Mouse (Mus musculus) hindbrain, embryonic 10.5 days (tissue): ENCODE measurements at regions not wholly inside any gene's neighbourhood (a gene's known extent, or its start where the extent isn't known, plus 50 kb on each side); places are given as distances from the start of the nearest gene placed in this dataset.

ENCODE experiments used
- DNase-seq: peaks from one replicate; pipeline ENCODE4 v3.0.0-alpha.2; 2017; ENCODE audit warnings: low spot score
- H3K27ac ChIP-seq: fragments of 300-500 bp; sonication (generic); 2 replicates; pipeline ENCODE4 v1.5.1; 2016; ENCODE audit warnings: mild to moderate bottlenecking, moderate library complexity
- H3K27me3 ChIP-seq: fragments of 300-500 bp; sonication (generic); 2 replicates; pipeline ENCODE4 v1.6.1; 2016; ENCODE audit warnings: mild to moderate bottlenecking; ENCODE audit not compliant: poor library complexity, insufficient read depth, severe bottlenecking
- H3K36me3 ChIP-seq: fragments of 300-500 bp; sonication (generic); 2 replicates; pipeline ENCODE4 v1.6.1; 2016; ENCODE audit warnings: mild to moderate bottlenecking, moderate library complexity
- H3K4me1 ChIP-seq: fragments of 300-500 bp; sonication (generic); replicated peaks from 2 replicates; pipeline ENCODE4 v1.6.1; 2016; ENCODE audit warnings: mild to moderate bottlenecking
- H3K4me3 ChIP-seq: fragments of 300-500 bp; sonication (generic); 2 replicates; pipeline ENCODE4 v1.5.1; 2016; ENCODE audit warnings: mild to moderate bottlenecking, moderate library complexity
- H3K9me3 ChIP-seq: fragments of 300-500 bp; sonication (generic); 2 replicates; pipeline ENCODE4 v1.6.1; 2016; ENCODE audit warnings: mild to moderate bottlenecking, moderate library complexity
- WGBS: fragments of 180-500 bp; shearing (Covaris S2); methylation state at CpG from one replicate; pipeline ENCODE4 v1.1.7; 2016; 5-methylcytosine and 5-hydroxymethylcytosine counted together

GRCm38 (mm10) chr13:11347787-11348501 lies 758.8 kb downstream of the Ryr2 start:
- no peaks in the 10 kb centered on the region for H3K9me3 ChIP-seq
- H3K27ac ChIP-seq = no peak overlapping the region
- no peaks in the 10 kb centered on the region for H3K36me3 ChIP-seq
- H3K27me3 ChIP-seq = no peaks in the 10 kb centered on the region
- 83% methylated on average over 6 of the region's 6 CpGs for WGBS
- no peaks in the 10 kb centered on the region for H3K4me1 ChIP-seq
- no peak for DNase-seq
- no peak overlapping the region for H3K4me3 ChIP-seq

- WGBS = 93% methylated on average over 2 of the region's 2 CpGs
- Histone ChIP-seq H3K36me3 (no peaks in the 10 kb centered on the region), H3K27ac (no peak overlapping the region), H3K9me3 (no peaks in the 10 kb centered on the region), H3K4me3 (no peak overlapping the region), H3K4me1 (no peaks in the 10 kb centered on the region), H3K27me3 (no peaks in the 10 kb centered on the region)
- DNase-seq = no peak
Observed at GRCm38 (mm10) chr13:11344500-11344899, 762.2 kb downstream of the Ryr2 start.

- Histone ChIP-seq H3K36me3 (no peaks in the 10 kb centered on the region), H3K27me3 (no peaks in the 10 kb centered on the region), H3K27ac (no peak overlapping the region), H3K9me3 (no peaks in the 10 kb centered on the region), H3K4me3 (no peak overlapping the region), H3K4me1 (no peaks in the 10 kb centered on the region)
- DNase-seq = no peak
- 77% methylated on average over 9 of the region's 9 CpGs for WGBS
Observed at GRCm38 (mm10) chr13:11338297-11338616, 768.5 kb downstream of the Ryr2 start.

DNA sequence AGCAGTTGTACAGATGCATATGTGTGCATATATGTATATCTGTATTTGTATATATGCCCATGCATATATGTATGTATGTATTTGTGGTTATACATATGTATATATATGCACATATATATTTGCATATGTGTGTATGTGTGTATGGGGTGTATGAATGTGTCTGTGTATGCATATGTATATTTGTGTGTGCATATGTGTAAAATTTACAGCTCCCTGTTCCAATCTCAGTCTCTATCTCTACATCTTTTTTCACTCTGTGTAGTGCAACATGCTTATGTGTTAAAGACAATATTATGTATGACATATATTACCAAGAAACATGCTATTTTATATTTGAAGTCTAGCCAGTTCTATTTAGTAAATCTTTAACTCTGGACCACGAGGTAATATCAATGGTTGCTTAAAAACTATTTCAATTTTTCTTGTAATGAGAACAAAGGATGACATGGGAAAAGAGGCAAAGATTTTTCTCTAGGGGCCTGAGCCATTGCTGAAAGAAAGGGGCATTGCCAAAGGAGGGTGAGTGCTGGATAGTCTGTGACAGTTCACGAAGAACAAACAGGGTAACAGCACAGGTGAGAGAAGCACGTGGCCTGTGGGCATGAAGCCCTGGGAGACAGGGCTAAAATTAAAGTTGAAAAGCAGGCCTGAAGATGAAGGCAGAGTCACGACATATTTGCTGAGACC lies 769.0 kb downstream of the Ryr2 start:
- H3K4me3 ChIP-seq = no peak overlapping the region
- H3K27ac ChIP-seq = no peak overlapping the region
- no peaks in the 10 kb centered on the region for H3K4me1 ChIP-seq
- DNase-seq = no peak
- H3K27me3 ChIP-seq = no peaks in the 10 kb centered on the region
- H3K9me3 ChIP-seq = no peaks in the 10 kb centered on the region
- WGBS = 70% methylated on average over 4 of the region's 4 CpGs
- no peaks in the 10 kb centered on the region for H3K36me3 ChIP-seq

DNA sequence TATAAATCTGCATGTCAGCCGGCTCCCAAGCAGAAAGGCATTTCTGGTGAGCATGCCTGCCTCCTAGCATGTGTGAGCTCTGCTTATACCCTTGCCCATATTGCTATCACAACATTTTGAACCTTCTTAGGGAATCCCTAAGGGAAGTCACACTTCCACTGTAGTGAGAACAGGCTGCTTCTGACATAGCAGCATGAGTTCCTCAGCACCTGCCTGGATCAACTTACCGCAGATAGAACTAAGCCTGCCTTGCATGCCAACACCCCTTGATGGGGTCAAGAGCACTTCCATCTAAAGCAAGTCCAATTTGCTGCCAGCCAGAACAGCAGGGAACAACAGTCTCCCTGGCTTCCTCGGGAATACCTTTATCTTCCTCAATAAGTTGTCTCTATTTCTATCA lies 769.8 kb downstream of the Ryr2 start:
- no peak overlapping the region for H3K27ac ChIP-seq
- 86% methylated on average over 3 of the region's 3 CpGs for WGBS

GRCm38 (mm10) chr13:11331991-11332390 lies 774.8 kb downstream of the Ryr2 start:
- whole genome bisulfite sequencing = 89% methylated on average over 4 of the region's 4 CpGs
- H3K9me3 ChIP-seq = no peaks in the 10 kb centered on the region
- no peaks in the 10 kb centered on the region for H3K27me3 ChIP-seq
- H3K4me1 ChIP-seq = no peaks in the 10 kb centered on the region
- H3K27ac ChIP-seq = no peak overlapping the region
- no peak for DNase-seq
- H3K36me3 ChIP-seq = no peaks in the 10 kb centered on the region
- no peak overlapping the region for H3K4me3 ChIP-seq

More for the DNA sequence above, 769.8 kb downstream of the Ryr2 start:
- Histone ChIP-seq H3K4me1 (no peaks in the 10 kb centered on the region), H3K36me3 (no peaks in the 10 kb centered on the region), H3K4me3 (no peak overlapping the region), H3K27me3 (no peaks in the 10 kb centered on the region), H3K9me3 (no peaks in the 10 kb centered on the region)
- DNase-seq = no peak

DNA sequence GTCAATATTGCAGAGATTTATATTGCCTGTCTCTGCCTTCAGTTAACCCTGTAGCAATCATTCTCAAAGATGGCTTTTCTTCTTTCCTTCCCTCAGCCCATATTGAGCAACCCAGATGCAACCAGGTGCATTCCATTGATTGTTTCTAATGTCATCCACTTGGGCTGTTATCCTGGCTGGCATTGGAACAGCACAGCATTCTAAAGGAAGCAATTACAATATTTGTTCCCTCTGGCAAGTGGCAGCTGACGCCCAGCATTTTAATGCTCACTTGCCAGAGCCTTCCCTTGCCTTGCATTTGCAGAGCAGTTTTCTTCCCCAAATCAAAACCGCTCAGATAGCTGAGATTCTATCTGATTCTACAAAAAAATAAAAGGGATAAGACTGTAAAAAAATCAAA lies 798.0 kb downstream of the Ryr2 start:
- Histone ChIP-seq H3K9me3 (peaks cover 6% of the 10 kb centered on the region; the same call in 1 of the 2 replicates), H3K4me3 (no peak overlapping the region), H3K27me3 (no peaks in the 10 kb centered on the region), H3K4me1 (0 out of 2 replicates have a peak, but pooled peaks cover 3% of the 10 kb centered on the region), H3K27ac (no peak overlapping the region), H3K36me3 (no peaks in the 10 kb centered on the region)
- no peak for DNase-seq
- 83% methylated on average over 2 of the region's 2 CpGs for WGBS

DNA sequence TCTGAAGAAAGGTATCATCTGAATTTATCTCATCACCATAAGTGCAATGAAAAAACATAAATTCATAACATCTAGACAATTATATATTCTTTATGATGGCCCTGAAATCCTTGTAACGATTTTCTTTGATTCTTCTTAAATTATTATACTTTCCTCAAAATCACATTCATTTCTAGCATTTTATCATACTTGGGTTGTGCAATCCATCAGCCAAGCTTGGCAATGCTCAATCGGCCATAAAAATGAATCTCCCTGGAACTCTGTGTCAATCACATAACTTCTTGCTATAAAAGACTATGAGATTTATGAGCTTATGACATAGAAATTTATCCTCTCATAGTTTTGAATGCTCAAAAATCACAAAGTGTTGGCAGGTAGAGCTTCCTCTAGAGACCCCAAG lies 811.3 kb downstream of the Ryr2 start:
- Histone ChIP-seq H3K36me3 (no peaks in the 10 kb centered on the region), H3K9me3 (no peaks in the 10 kb centered on the region), H3K4me3 (no peak overlapping the region), H3K27me3 (no peaks in the 10 kb centered on the region), H3K27ac (no peak overlapping the region), H3K4me1 (no peaks in the 10 kb centered on the region)
- no peak for DNase-seq
- 93% methylated on average over 2 of the region's 2 CpGs for WGBS

GRCm38 (mm10) chr13:11294689-11295088 lies 812.1 kb downstream of the Ryr2 start:
- H3K27me3 ChIP-seq = no peaks in the 10 kb centered on the region
- no peak overlapping the region for H3K4me3 ChIP-seq
- no peaks in the 10 kb centered on the region for H3K4me1 ChIP-seq
- WGBS = 88% methylated on average over 1 of the region's 1 CpGs
- H3K9me3 ChIP-seq = no peaks in the 10 kb centered on the region
- no peak overlapping the region for H3K27ac ChIP-seq
- no peak for DNase-seq
- no peaks in the 10 kb centered on the region for H3K36me3 ChIP-seq

DNA sequence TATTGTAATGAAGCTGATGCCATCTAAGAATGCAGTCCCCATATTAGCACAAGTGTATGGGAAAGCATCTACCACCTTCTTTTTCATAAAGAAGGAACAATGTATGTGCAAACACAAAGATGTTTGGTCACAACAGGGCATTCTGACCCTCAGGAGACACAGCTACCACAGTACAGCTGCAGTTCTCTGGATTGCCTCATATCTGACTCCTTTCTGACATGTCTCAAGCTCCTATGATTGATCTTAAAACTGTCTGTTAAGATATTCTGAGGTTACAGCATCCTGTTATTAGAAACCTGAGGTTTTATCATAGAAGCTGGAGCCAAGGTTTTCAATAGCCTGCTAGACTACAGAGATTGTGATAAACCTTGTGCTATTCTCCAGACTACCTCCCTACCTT lies 813.0 kb downstream of the Ryr2 start:
- Histone ChIP-seq H3K27ac (no peak overlapping the region), H3K4me1 (no peaks in the 10 kb centered on the region), H3K27me3 (no peaks in the 10 kb centered on the region), H3K4me3 (no peak overlapping the region), H3K36me3 (no peaks in the 10 kb centered on the region), H3K9me3 (no peaks in the 10 kb centered on the region)
- no peak for DNase-seq

GRCm38 (mm10) chr13:11273896-11274295 lies 832.8 kb downstream of the Ryr2 start:
- 20% methylated on average over 1 of the region's 1 CpGs for WGBS
- H3K27ac ChIP-seq = no peak overlapping the region
- H3K9me3 ChIP-seq = no peaks in the 10 kb centered on the region
- H3K27me3 ChIP-seq = no peaks in the 10 kb centered on the region
- H3K36me3 ChIP-seq = no peaks in the 10 kb centered on the region
- H3K4me3 ChIP-seq = no peak overlapping the region
- H3K4me1 ChIP-seq = no peaks in the 10 kb centered on the region
- no peak for DNase-seq

GRCm38 (mm10) chr13:11268673-11269340 lies 837.9 kb downstream of the Ryr2 start:
- Histone ChIP-seq H3K27me3 (no peaks in the 10 kb centered on the region), H3K4me3 (no peak overlapping the region), H3K36me3 (no peaks in the 10 kb centered on the region), H3K27ac (no peak overlapping the region), H3K9me3 (no peaks in the 10 kb centered on the region), H3K4me1 (no peaks in the 10 kb centered on the region)
- DNase-seq = no peak
- 85% methylated on average over 5 of the region's 5 CpGs for WGBS

DNA sequence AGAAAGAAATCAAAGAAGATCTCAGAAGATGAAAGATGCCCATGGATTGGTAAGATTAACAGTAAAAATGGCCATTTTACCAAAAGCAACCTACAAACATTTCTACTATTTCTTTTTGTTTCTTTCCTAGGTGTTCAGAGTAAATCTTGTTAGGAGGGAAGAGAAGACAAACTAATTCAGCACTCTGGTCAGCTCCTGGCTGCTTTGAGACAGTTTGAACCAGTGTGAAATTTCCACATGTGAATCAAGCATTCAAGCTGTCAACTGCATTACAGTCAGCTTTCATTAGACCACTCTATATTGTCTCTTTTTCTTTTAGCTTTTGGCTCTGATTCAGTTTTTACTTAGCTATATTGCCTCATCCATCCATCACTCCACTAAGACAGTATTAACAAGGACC lies 859.2 kb downstream of the Ryr2 start:
- Histone ChIP-seq H3K27me3 (no peaks in the 10 kb centered on the region), H3K36me3 (no peaks in the 10 kb centered on the region), H3K4me3 (no peak overlapping the region), H3K4me1 (no peaks in the 10 kb centered on the region), H3K9me3 (no peaks in the 10 kb centered on the region), H3K27ac (no peak overlapping the region)
- peak; percentile 6 for DNase-seq
